ENCODE assay signal across 11 mouse cellular contexts in genomic region chr1:74066061-74066460, GRCm38 (mm10). TPM values are rescaled to one million over a fixed set of nuclear protein-coding genes. Genes with fewer than 3 reads are reported as not detected.
A peak's percentile ranks its signal among the peaks of the same experiment; 100 is the strongest.
DNase-seq lines count a peak whose midpoint lies in the region; ATAC-seq and TF ChIP-seq lines count a peak whose summit lies in the region.
"Had no signal": no experiment of that assay in that cellular context is flagged by ENCODE, and none has a peak within 500 bp of the region (broad histone marks: within the 10 kb centered on the region; RNA-seq: fewer than 3 reads in every experiment).

No protein-coding gene starts in this region.

- TF ChIP-seq EP300 in lung, postnatal 0 days (IDR thresholded peaks at IDR 0.05): no peak

- 56% methylated on average over 5 of the region's 5 CpGs for WGBS in lung, postnatal 0 days
- WGBS in lung, adult 2 months: 58% methylated on average over 5 of the region's 5 CpGs
- 43% methylated on average over 5 of the region's 5 CpGs for WGBS in heart, embryonic 15.5 days
- 87% methylated on average over 5 of the region's 5 CpGs for WGBS in thymus, adult 2 months
- WGBS in forebrain, embryonic 15.5 days: 92% methylated on average over 5 of the region's 5 CpGs

- TF ChIP-seq POLR2A in lung, adult 2 months (IDR thresholded peaks at IDR 0.05; ENCODE audit: borderline replicate concordance, extremely low read depth, low read depth, low read length): no peak
- no peak for TF ChIP-seq POLR2A in thymus, adult 2 months (IDR thresholded peaks at IDR 0.05; ENCODE audit: control insufficient read depth, extremely low read depth, insufficient read depth, low read length, poor library complexity)

- peaks cover 31% of the 10 kb centered on the region; the same call in 1 of the 2 replicates for H3K4me1 ChIP-seq in lung, postnatal 0 days (ENCODE audit: insufficient read depth, low read depth, low read length)
- peaks cover 21% of the 10 kb centered on the region for H3K4me1 ChIP-seq in lung, adult 2 months (ENCODE audit: control insufficient read depth, insufficient read depth, low read length)
- peaks cover 37% of the 10 kb centered on the region for H3K4me1 ChIP-seq in brown adipose tissue, adult 24 weeks (ENCODE audit: control insufficient read depth, insufficient read depth, insufficient read length, low read length)
- peaks cover 62% of the 10 kb centered on the region for H3K4me1 ChIP-seq in heart, embryonic 15.5 days (replicated peaks)
- peaks cover 14% of the 10 kb centered on the region for H3K4me1 ChIP-seq in thymus, adult 2 months (replicated peaks; ENCODE audit: control insufficient read depth, insufficient read depth, low read length)
- H3K4me1 ChIP-seq in forebrain, embryonic 15.5 days: peaks cover 17% of the 10 kb centered on the region

- TF ChIP-seq CTCF in lung, postnatal 0 days (IDR thresholded peaks at IDR 0.05): no peak
- TF ChIP-seq CTCF in lung, adult 2 months (IDR thresholded peaks at IDR 0.05; ENCODE audit: insufficient read depth, low read length): no peak
- TF ChIP-seq CTCF in thymus, adult 2 months (IDR thresholded peaks at IDR 0.05; ENCODE audit: borderline replicate concordance, control insufficient read depth, extremely low read depth, insufficient read depth, low read length, poor library complexity): no peak

- H3K4me3 ChIP-seq in lung, postnatal 0 days (ENCODE audit: low read depth, low read length): no peak overlapping the region
- H3K4me3 ChIP-seq in lung, adult 2 months (replicated peaks; ENCODE audit: extremely low read depth, low read depth, low read length): no peak overlapping the region
- no peak overlapping the region for H3K4me3 ChIP-seq in brown adipose tissue, adult 24 weeks (ENCODE audit: insufficient read depth, low read depth, low read length)
- H3K4me3 ChIP-seq in heart, embryonic 15.5 days: no peak overlapping the region
- no peak overlapping the region for H3K4me3 ChIP-seq in thymus, adult 2 months (ENCODE audit: control insufficient read depth, insufficient read depth, low read length)
- H3K4me3 ChIP-seq in forebrain, embryonic 15.5 days: no peak overlapping the region
- H3K4me3 ChIP-seq: hindbrain, embryonic 12.5 days had no signal

- H3K36me3 ChIP-seq in lung, postnatal 0 days (ENCODE audit: insufficient read depth, low read length): no peaks in the 10 kb centered on the region
- H3K36me3 ChIP-seq in heart, embryonic 15.5 days: no peaks in the 10 kb centered on the region
- no peaks in the 10 kb centered on the region for H3K36me3 ChIP-seq in thymus, adult 2 months (ENCODE audit: control insufficient read depth, insufficient read depth, low read length)
- no peaks in the 10 kb centered on the region for H3K36me3 ChIP-seq in forebrain, embryonic 15.5 days
- H3K36me3 ChIP-seq: hindbrain, embryonic 12.5 days had no signal

- peak; percentile 25 for ATAC-seq in lung, postnatal 0 days
- no peak for ATAC-seq in heart, embryonic 15.5 days (replicated peaks; ENCODE audit: insufficient number of reproducible peaks, insufficient read depth, low FRiP score, low read depth)
- ATAC-seq in megakaryocyte, adult 5-6 weeks (ENCODE audit: poor library complexity, severe bottlenecking): 0 out of 2 replicates have a peak, but pooled peaks have one; percentile 41
- ATAC-seq in forebrain, embryonic 15.5 days (replicated peaks): no peak

- no peaks in the 10 kb centered on the region for H3K9me3 ChIP-seq in lung, postnatal 0 days (ENCODE audit: low read length)
- H3K9me3 ChIP-seq in heart, embryonic 15.5 days (replicated peaks): no peaks in the 10 kb centered on the region
- H3K9me3 ChIP-seq in forebrain, embryonic 15.5 days: no peaks in the 10 kb centered on the region
- H3K9me3 ChIP-seq: hindbrain, embryonic 12.5 days had no signal

- peak overlapping the region; percentile 49; the same call in 1 of the 2 replicates for H3K27ac ChIP-seq in lung, postnatal 0 days (ENCODE audit: low read length)
- peak overlapping the region; percentile 7; the same call in 1 of the 2 replicates for H3K27ac ChIP-seq in brown adipose tissue, adult 24 weeks (replicated peaks; ENCODE audit: low read depth, low read length)
- H3K27ac ChIP-seq in heart, embryonic 15.5 days: peak overlapping the region; percentile 41
- H3K27ac ChIP-seq in thymus, adult 2 months (ENCODE audit: control insufficient read depth, insufficient read depth, low read length): no peak overlapping the region
- no peak overlapping the region for H3K27ac ChIP-seq in forebrain, embryonic 15.5 days (replicated peaks)
- H3K27ac ChIP-seq: hindbrain, embryonic 12.5 days had no signal

- H3K9ac ChIP-seq in lung, postnatal 0 days (replicated peaks; ENCODE audit: low read depth): no peak overlapping the region
- no peak overlapping the region for H3K9ac ChIP-seq in heart, embryonic 15.5 days
- no peak overlapping the region for H3K9ac ChIP-seq in forebrain, embryonic 15.5 days (replicated peaks)
- H3K9ac ChIP-seq: hindbrain, embryonic 12.5 days had no signal

- no peaks in the 10 kb centered on the region for H3K27me3 ChIP-seq in lung, postnatal 0 days (replicated peaks; ENCODE audit: insufficient read depth, low read length)
- no peaks in the 10 kb centered on the region for H3K27me3 ChIP-seq in heart, embryonic 15.5 days
- no peaks in the 10 kb centered on the region for H3K27me3 ChIP-seq in thymus, adult 2 months (ENCODE audit: control insufficient read depth, insufficient read depth, low read length)
- no peaks in the 10 kb centered on the region for H3K27me3 ChIP-seq in forebrain, embryonic 15.5 days

- peak; percentile 77 for DNase-seq in lung, postnatal 0 days (ENCODE audit: low spot score)
- no peak for DNase-seq in lung, adult 2 months
- no peak for DNase-seq in thymus, adult 2 months
- DNase-seq in cerebellum, postnatal 10 days: no peak
- DNase-seq: left cerebral cortex, postnatal 4 days; right cerebral cortex, adult 18-20 months had no signal

- peak overlapping the region; percentile 95; the same call in 1 of the 2 replicates for H3K4me2 ChIP-seq in lung, postnatal 0 days (replicated peaks; ENCODE audit: low read depth, low read length)
- peak overlapping the region; percentile 86; the same call in 1 of the 2 replicates for H3K4me2 ChIP-seq in heart, embryonic 15.5 days
- H3K4me2 ChIP-seq in forebrain, embryonic 15.5 days (replicated peaks): no peak overlapping the region
- H3K4me2 ChIP-seq: hindbrain, embryonic 12.5 days had no signal

RNA-seq across cellular contexts. Expression of gene Tns1, which starts 58.2 kb away (rescaled TPM):
- 184 and 185 TPM in 2 replicates for polyA plus RNA-seq in lung, postnatal 0 days (2015; fragmentation: Nextera tagmentation; extraction: Ambion mirVana)
- 781 and 1,078 TPM in 2 replicates for polyA plus RNA-seq in lung, adult 2 months (2012; rRNA removed)
- 237 and 280 TPM in 2 replicates for polyA plus RNA-seq in brown adipose tissue, adult 24 weeks (2012; ENCODE audit: insufficient read depth, insufficient read length, missing spikeins)
- 121 and 140 TPM in 2 replicates for polyA plus RNA-seq in heart, embryonic 15.5 days (2015; fragmentation: Nextera tagmentation; extraction: Ambion mirVana)
- total RNA-seq in megakaryocyte, adult 5-6 weeks (2015): 4.9 and 5.5 TPM in 2 replicates
- 2.9 and 3.2 TPM in 2 replicates for total RNA-seq in megakaryocyte, adult 5-6 weeks (2017)
- polyA plus RNA-seq in thymus, adult 2 months (2012; rRNA removed): 117 and 122 TPM in 2 replicates
- 6.0 and 7.9 TPM in 2 replicates for polyA plus RNA-seq in forebrain, embryonic 15.5 days (2015; fragmentation: Nextera tagmentation; extraction: Ambion mirVana)

RNA-seq across cellular contexts. Expression of gene Rufy4, which starts 59.3 kb away (rescaled TPM):
- 0.42 and 0.43 TPM in 2 replicates for polyA plus RNA-seq in lung, postnatal 0 days (2015; fragmentation: Nextera tagmentation; extraction: Ambion mirVana)
- polyA plus RNA-seq in lung, adult 2 months (2012; rRNA removed): 1.4 and 1.6 TPM in 2 replicates
- 1.8 and 2.1 TPM in 2 replicates for polyA plus RNA-seq in brown adipose tissue, adult 24 weeks (2012; ENCODE audit: insufficient read depth, insufficient read length, missing spikeins)
- polyA plus RNA-seq in heart, embryonic 15.5 days (2015; fragmentation: Nextera tagmentation; extraction: Ambion mirVana): 0.43 and 0.49 TPM in 2 replicates
- total RNA-seq in megakaryocyte, adult 5-6 weeks (2015): 0.25 and 0.38 TPM in 2 replicates
- 1.1 and 2.5 TPM in 2 replicates for total RNA-seq in megakaryocyte, adult 5-6 weeks (2017)
- polyA plus RNA-seq in thymus, adult 2 months (2012; rRNA removed): 0.49 and 1.0 TPM in 2 replicates
- polyA plus RNA-seq in forebrain, embryonic 15.5 days (2015; fragmentation: Nextera tagmentation; extraction: Ambion mirVana): 0.13 and 0.14 TPM in 2 replicates

Comparison
In these comparisons a context has a peak if more than half of its experiments do, and no peak if none do; other contexts are left out.
1. ATAC-seq: peak in lung, postnatal 0 days (single experiment) and megakaryocyte, adult 5-6 weeks (single experiment); none in heart, embryonic 15.5 days (single experiment) and forebrain, embryonic 15.5 days (single experiment).
2. H3K27ac ChIP-seq: peak in lung, postnatal 0 days (single experiment), brown adipose tissue, adult 24 weeks (single experiment) and heart, embryonic 15.5 days (single experiment); none in thymus, adult 2 months (single experiment) and forebrain, embryonic 15.5 days (single experiment).
3. RNA of gene Tns1, which starts 58.2 kb away (polyA plus RNA-seq): 781 to 1,078 TPM in lung, adult 2 months, 237 to 280 TPM in brown adipose tissue, adult 24 weeks, 184 to 185 TPM in lung, postnatal 0 days, 121 to 140 TPM in heart, embryonic 15.5 days and 117 to 122 TPM in thymus, adult 2 months; 6.0 to 7.9 TPM in forebrain, embryonic 15.5 days; every median in the first group is over 10 times any median in the second.